In genomic region chr2:71211096-71211495, GRCm38 (mm10) we compare ENCODE assay signal across 9 mouse cellular contexts. TPM values are rescaled to one million over a fixed set of nuclear protein-coding genes. Genes with fewer than 3 reads are reported as not detected.
DNase-seq lines count a peak whose midpoint lies in the region; ATAC-seq lines count a peak whose summit lies in the region.
"Had no signal": no experiment of that assay in that cellular context is flagged by ENCODE, and none has a peak within 500 bp of the region (broad histone marks: within the 10 kb centered on the region; RNA-seq: fewer than 3 reads in every experiment).

No protein-coding gene starts in this region.

- H3K27ac ChIP-seq in lung, embryonic 16.5 days (ENCODE audit: low read length): no peak overlapping the region
- H3K27ac ChIP-seq in intestine, embryonic 16.5 days (ENCODE audit: low read length): no peak overlapping the region
- no peak overlapping the region for H3K27ac ChIP-seq in neural tube, embryonic 12.5 days

- WGBS in lung, embryonic 16.5 days: 89% methylated on average over 2 of the region's 2 CpGs
- WGBS in intestine, embryonic 16.5 days: 89% methylated on average over 2 of the region's 2 CpGs
- WGBS in neural tube, embryonic 12.5 days: 92% methylated on average over 2 of the region's 2 CpGs

- H3K9ac ChIP-seq in lung, embryonic 16.5 days (ENCODE audit: low read length): no peak overlapping the region
- no peak overlapping the region for H3K9ac ChIP-seq in intestine, embryonic 16.5 days (ENCODE audit: low read depth, low read length)
- H3K9ac ChIP-seq in neural tube, embryonic 12.5 days: no peak overlapping the region

- no peak for ATAC-seq in lung, embryonic 16.5 days (ENCODE audit: low read depth)
- ATAC-seq in intestine, embryonic 16.5 days: peak; percentile 7; the same call in 1 of the 2 replicates
- peak; percentile 27; the same call in 1 of the 2 replicates for ATAC-seq in neural tube, embryonic 12.5 days (ENCODE audit: low FRiP score, low read depth)
- ATAC-seq in monocyte, adult 5-6 weeks (replicated peaks; ENCODE audit: insufficient number of reproducible peaks, low FRiP score, low TSS enrichment, poor library complexity, severe bottlenecking): no peak

- peaks cover 4% of the 10 kb centered on the region; the same call in 1 of the 2 replicates for H3K4me1 ChIP-seq in lung, embryonic 16.5 days (replicated peaks; ENCODE audit: control insufficient read depth, insufficient read depth, low read length)
- H3K4me1 ChIP-seq in intestine, embryonic 16.5 days (ENCODE audit: control insufficient read depth, insufficient read depth, low read length): no peaks in the 10 kb centered on the region
- H3K4me1 ChIP-seq in neural tube, embryonic 12.5 days: peaks cover 10% of the 10 kb centered on the region; the same call in 1 of the 2 replicates
- H3K4me1 ChIP-seq: stomach, embryonic 15.5 days had no signal

- peak overlapping the region; percentile 73 for H3K4me3 ChIP-seq in lung, embryonic 16.5 days (ENCODE audit: low read length)
- H3K4me3 ChIP-seq in intestine, embryonic 16.5 days (ENCODE audit: low read length): no peak overlapping the region; the same call in 1 of the 2 replicates
- H3K4me3 ChIP-seq in neural tube, embryonic 12.5 days: no peak overlapping the region

- H3K27me3 ChIP-seq in lung, embryonic 16.5 days (ENCODE audit: control insufficient read depth, insufficient read depth, low read depth, low read length): no peaks in the 10 kb centered on the region
- no peaks in the 10 kb centered on the region for H3K27me3 ChIP-seq in intestine, embryonic 16.5 days (replicated peaks; ENCODE audit: control insufficient read depth, insufficient read depth, low read length)
- no peaks in the 10 kb centered on the region for H3K27me3 ChIP-seq in neural tube, embryonic 12.5 days (replicated peaks)
- H3K27me3 ChIP-seq: stomach, embryonic 15.5 days had no signal

- H3K9me3 ChIP-seq in lung, embryonic 16.5 days (ENCODE audit: control insufficient read depth, low read length): no peaks in the 10 kb centered on the region
- no peaks in the 10 kb centered on the region for H3K9me3 ChIP-seq in intestine, embryonic 16.5 days (ENCODE audit: control insufficient read depth, low read length)
- H3K9me3 ChIP-seq in neural tube, embryonic 12.5 days: no peaks in the 10 kb centered on the region
- H3K9me3 ChIP-seq: stomach, embryonic 15.5 days had no signal

- H3K4me2 ChIP-seq in lung, embryonic 16.5 days (ENCODE audit: low read depth, low read length): no peak overlapping the region
- H3K4me2 ChIP-seq in intestine, embryonic 16.5 days (ENCODE audit: low read depth, low read length): no peak overlapping the region
- no peak overlapping the region for H3K4me2 ChIP-seq in neural tube, embryonic 12.5 days (replicated peaks)

- peaks cover 4% of the 10 kb centered on the region for H3K36me3 ChIP-seq in lung, embryonic 16.5 days (ENCODE audit: control insufficient read depth, insufficient read depth, low read length)
- H3K36me3 ChIP-seq in intestine, embryonic 16.5 days (ENCODE audit: control insufficient read depth, insufficient read depth, low read length): no peaks in the 10 kb centered on the region
- peaks cover 8% of the 10 kb centered on the region for H3K36me3 ChIP-seq in neural tube, embryonic 12.5 days

- DNase-seq in heart, adult 11 months: peak; percentile 68
- DNase-seq in heart, postnatal 4 days: no peak
- DNase-seq in lung, postnatal 25 days (ENCODE audit: low spot score): no peak
- no peak for DNase-seq in embryo, embryonic 9.5 days (ENCODE audit: extremely low spot score)

RNA-seq across cellular contexts. Expression of gene Dync1i2, which starts 0.4 kb away (rescaled TPM):
- total RNA-seq in heart, postnatal 4 days (2021): 10 to 100 TPM; 96.0 to 99.1 TPM
- 97.9 and 104 TPM in 2 replicates for polyA plus RNA-seq in lung, embryonic 16.5 days (2015; fragmentation: Nextera tagmentation; extraction: Ambion mirVana)
- 69.3 and 71.0 TPM in 2 replicates for polyA plus RNA-seq in intestine, embryonic 16.5 days (2015; fragmentation: Nextera tagmentation; extraction: Ambion mirVana)
- 163 and 180 TPM in 2 replicates for polyA plus RNA-seq in neural tube, embryonic 12.5 days (2016; fragmentation: Nextera tagmentation; extraction: Ambion mirVana)
- 121 to 141 TPM (median 135 TPM) in 3 replicates for total RNA-seq in monocyte, adult 5-6 weeks (2017)

Comparison
In these comparisons a context has a peak if more than half of its experiments do, and no peak if none do; other contexts are left out.
1. ATAC-seq: peak in intestine, embryonic 16.5 days (single experiment) and neural tube, embryonic 12.5 days (single experiment); none in lung, embryonic 16.5 days (single experiment) and monocyte, adult 5-6 weeks (single experiment).